Mouse (Mus musculus): ENCODE measurements around the gene Kif3b. TPM values are rescaled to one million over a fixed set of nuclear protein-coding genes. Genes with fewer than 3 reads are reported as not detected.

Kif3b gene
- 36.7 TPM for polyA plus RNA-seq (2017; shearing (Covaris generic))

DNA sequence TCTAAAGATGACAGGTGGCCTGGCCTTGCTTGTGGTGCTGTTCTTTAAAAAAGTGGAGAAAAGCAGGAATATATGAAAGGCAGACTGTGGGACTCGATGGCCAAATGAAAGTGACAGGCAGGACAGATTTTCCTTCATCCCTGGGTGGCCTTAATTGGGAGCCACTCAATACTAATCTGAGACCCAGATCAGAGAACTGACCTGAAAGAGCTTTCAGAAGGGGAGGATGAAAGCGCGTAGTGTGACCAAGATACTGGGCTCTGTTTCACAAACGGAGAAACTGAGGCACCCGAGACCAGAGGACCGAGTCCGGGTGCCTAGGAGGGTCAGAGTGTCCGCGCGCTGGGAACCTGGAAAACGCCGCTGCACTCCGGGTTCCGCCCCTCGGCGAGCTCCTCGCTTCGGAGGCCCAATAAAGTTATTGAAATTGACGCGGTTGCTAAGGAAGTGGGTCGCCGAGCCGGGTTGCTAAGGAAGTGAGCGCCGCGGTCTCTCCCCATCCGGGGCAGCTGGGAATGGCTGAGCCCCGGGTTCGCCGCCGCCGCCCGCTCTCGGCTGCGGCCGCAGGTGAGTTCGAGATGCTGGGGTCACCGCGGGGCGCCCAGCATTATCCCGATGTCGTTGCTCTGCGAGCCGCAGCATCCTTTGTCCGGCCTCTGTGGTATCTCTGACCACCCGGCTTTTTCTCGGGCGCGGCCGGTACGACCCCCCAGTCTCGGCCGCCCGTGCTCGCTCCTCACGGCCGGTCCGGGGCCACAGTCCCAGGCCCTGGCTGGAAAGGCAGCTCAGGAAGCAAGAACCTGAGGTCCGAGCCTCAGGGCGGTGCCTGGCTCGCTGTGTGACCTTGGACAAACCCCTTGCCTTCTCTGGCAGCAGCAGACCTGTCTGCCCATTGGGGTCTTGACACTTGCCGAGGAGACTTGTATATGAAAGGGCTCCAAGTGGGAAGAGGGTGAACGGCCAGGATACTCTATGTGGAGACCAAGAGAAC, at the start of gene Kif3b:
Gene Kif3b (plus strand): TSS at position 476 of the 991 bp plus-strand sequence.

DNA sequence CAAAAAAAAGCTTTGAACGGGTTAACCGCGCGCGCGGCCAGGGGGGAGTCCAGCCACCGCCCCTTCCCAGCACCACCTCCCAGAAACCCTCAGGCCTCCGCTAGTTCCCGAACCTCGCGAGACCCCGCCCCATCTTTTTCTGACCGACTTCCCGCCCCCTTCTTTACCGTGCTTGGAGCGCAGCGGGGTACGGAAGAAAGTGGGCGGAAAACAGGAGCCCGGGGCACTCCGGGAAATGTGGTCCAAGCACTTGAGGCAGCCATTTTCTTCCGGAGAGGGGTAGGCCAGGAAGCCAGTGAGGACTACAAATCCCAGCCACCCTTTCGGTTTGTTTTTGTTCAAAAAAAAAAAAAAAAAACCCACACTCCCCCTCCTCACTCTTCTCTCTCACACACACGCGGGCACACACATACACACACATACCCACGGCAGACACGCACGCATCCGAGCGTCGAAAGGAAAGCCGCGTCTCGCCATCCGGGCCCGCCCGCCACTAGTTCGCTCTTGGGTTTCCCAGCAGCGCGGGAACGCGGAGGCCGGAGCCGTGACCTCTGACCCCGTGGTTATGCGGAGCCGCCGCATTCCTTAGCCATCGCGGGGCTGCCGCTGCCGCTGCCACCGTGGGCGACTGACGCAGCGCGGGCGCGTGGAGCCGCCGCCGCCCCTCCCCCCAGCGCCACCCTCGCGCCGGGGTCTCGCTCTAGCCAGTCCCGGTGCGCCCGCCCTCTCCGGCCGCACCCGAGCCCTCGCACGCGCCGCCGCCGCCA, 54.4 kb downstream of the Kif3b start, which contains the start of gene Asxl1:
Gene Asxl1 (plus strand): TSS at position 376 of the 767 bp plus-strand sequence.

Other genes with a start within 250 kb of the Kif3b start
- not detected for gene Ccm2l, start 225.5 kb upstream of the Kif3b start, polyA plus RNA-seq (2017; shearing (Covaris generic))
- gene Hck, start 182.9 kb upstream of the Kif3b start, polyA plus RNA-seq (2017; shearing (Covaris generic)): 3.1 TPM
- gene Tm9sf4, start 130.1 kb upstream of the Kif3b start, polyA plus RNA-seq (2017; shearing (Covaris generic)): 61.0 TPM
- 46.6 TPM for gene Tspyl3, start 66.0 kb upstream of the Kif3b start, polyA plus RNA-seq (2017; shearing (Covaris generic))
- 21.4 TPM for gene Plagl2, start 50.0 kb upstream of the Kif3b start, polyA plus RNA-seq (2017; shearing (Covaris generic))
- gene Pofut1, start 49.9 kb upstream of the Kif3b start, polyA plus RNA-seq (2017; shearing (Covaris generic)): 29.6 TPM
- gene Asxl1, start 54.4 kb downstream of the Kif3b start, polyA plus RNA-seq (2017; shearing (Covaris generic)): 16.9 TPM
- not detected for gene 4930404H24Rik, start 201.4 kb downstream of the Kif3b start, polyA plus RNA-seq (2017; shearing (Covaris generic))
- 6.3 TPM for gene Nol4l, start 238.6 kb downstream of the Kif3b start, polyA plus RNA-seq (2017; shearing (Covaris generic))